Mouse (Mus musculus) embryonic facial prominence, embryonic 15.5 days (tissue): ENCODE results near the gene Il17re. TPM values are rescaled to one million over a fixed set of nuclear protein-coding genes. Genes with fewer than 3 reads are reported as not detected.

Source experiments
- ATAC-seq: fragments of 200-750 bp; cut with Nextera tagmentation; 2 replicates; pipeline ENCODE4 v1.8.0; 2017; ENCODE audit warnings: low read depth, moderate TSS enrichment; ENCODE audit not compliant: insufficient number of reproducible peaks, low FRiP score, low TSS enrichment
- H3K27ac ChIP-seq: fragments of 300-500 bp; sonication (generic); replicated peaks from 2 replicates; pipeline ENCODE4 v1.5.1; 2015; ENCODE audit warnings: mild to moderate bottlenecking, inconsistent platforms
- H3K27me3 ChIP-seq: fragments of 300-500 bp; sonication (generic); 2 replicates; pipeline ENCODE4 v1.6.1; 2015; ENCODE audit warnings: inconsistent platforms
- H3K36me3 ChIP-seq: fragments of 300-500 bp; sonication (generic); 2 replicates; pipeline ENCODE4 v1.6.1; 2015; ENCODE audit warnings: mild to moderate bottlenecking, inconsistent platforms
- H3K4me1 ChIP-seq: fragments of 300-500 bp; sonication (generic); 2 replicates; pipeline ENCODE4 v1.6.1; 2015; ENCODE audit warnings: inconsistent platforms
- H3K4me2 ChIP-seq: fragments of 300-500 bp; sonication (generic); replicated peaks from 2 replicates; pipeline ENCODE4 v1.6.1; 2015; ENCODE audit warnings: mild to moderate bottlenecking, inconsistent platforms
- H3K4me3 ChIP-seq: fragments of 300-500 bp; sonication (generic); replicated peaks from 2 replicates; pipeline ENCODE4 v1.5.1; 2015; ENCODE audit warnings: mild to moderate bottlenecking, inconsistent platforms
- H3K9ac ChIP-seq: fragments of 300-500 bp; sonication (generic); 2 replicates; pipeline ENCODE4 v1.6.1; 2015; ENCODE audit warnings: inconsistent platforms
- H3K9me3 ChIP-seq: fragments of 300-500 bp; sonication (generic); replicated peaks from 2 replicates; pipeline ENCODE4 v1.6.1; 2016; ENCODE audit warnings: inconsistent platforms
- WGBS: fragments of 180-500 bp; shearing (Covaris S2); methylation state at CpG from one replicate; pipeline ENCODE4 v1.1.7; 2015; 5-methylcytosine and 5-hydroxymethylcytosine counted together
- polyA plus RNA-seq: library from polyadenylated mRNA; unstranded; fragments of >200 nt; fragmentation: Nextera tagmentation; extraction: Ambion mirVana; gene quantifications from 2 replicates; pipeline ENCODE4 v1.2.1, GENCODE M21; 2015

The Il17re gene
- polyA plus RNA-seq, 1 experiment from 2014 or later, result 11.7 TPM

DNA sequence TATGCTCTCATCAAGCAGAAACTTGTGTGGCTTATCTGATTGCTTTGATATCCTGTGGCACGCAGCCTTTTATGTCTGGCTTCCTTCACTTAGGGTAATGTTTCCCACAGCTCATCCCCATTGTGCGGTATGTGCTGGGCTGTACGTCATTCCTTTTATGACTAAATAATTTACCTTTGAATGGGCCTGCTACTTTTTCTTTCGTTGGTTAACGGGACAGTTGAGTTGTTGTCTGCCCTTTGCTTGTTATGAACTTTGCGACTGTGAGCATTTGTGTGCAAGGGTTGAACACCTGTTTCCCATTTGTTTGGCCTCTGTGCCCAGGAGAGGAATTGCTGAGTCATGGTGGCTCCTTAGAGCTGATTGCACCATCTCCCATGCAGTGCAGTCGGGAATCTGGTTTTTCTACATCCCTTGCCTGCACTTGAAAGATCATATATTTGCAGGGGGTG lies 28.9 kb downstream of the Il17re start:
- no peak for ATAC-seq
- Histone ChIP-seq H3K27me3 (peaks cover 10% of the 10 kb centered on the region), H3K9me3 (no peaks in the 10 kb centered on the region), H3K36me3 (0 out of 2 replicates have a peak, but pooled peaks cover 5% of the 10 kb centered on the region), H3K4me2 (no peak overlapping the region), H3K9ac (no peak overlapping the region), H3K4me3 (no peak overlapping the region), H3K27ac (peak overlapping the region; percentile 34), H3K4me1 (peaks cover 31% of the 10 kb centered on the region)
- 12% methylated on average over 7 of the region's 7 CpGs for WGBS

DNA sequence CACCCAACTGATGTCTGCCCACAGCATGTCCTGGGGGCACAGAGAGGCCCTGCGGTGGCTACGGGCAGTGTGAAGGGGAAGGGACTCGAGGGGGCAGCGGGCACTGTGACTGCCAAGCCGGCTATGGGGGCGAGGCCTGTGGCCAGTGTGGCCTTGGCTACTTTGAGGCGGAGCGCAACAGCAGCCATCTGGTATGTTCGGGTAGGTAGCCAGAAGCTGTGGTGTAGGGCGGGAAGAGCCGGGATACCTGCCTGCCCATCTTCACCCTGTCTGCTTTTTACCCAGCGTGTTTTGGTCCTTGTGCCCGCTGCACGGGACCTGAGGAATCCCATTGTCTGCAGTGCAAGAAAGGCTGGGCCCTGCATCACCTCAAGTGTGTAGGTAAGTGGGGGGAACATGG lies 31.1 kb downstream of the Il17re start:
- WGBS, result 90% methylated on average over 14 of the region's 14 CpGs

GRCm38 (mm10) chr6:113492101-113492864 lies 34.0 kb downstream of the Il17re start:
- ATAC-seq, result no peak
- H3K27ac ChIP-seq, result no peak overlapping the region
- H3K4me3 ChIP-seq, result no peak overlapping the region
- peaks cover 21% of the 10 kb centered on the region for H3K4me1 ChIP-seq
- H3K9ac ChIP-seq, result no peak overlapping the region
- H3K36me3 ChIP-seq, result 0 out of 2 replicates have a peak, but pooled peaks cover 5% of the 10 kb centered on the region
- no peaks in the 10 kb centered on the region for H3K9me3 ChIP-seq
- H3K27me3 ChIP-seq, result peaks cover 15% of the 10 kb centered on the region
- WGBS, result 75% methylated on average over 24 of the region's 24 CpGs
- H3K4me2 ChIP-seq, result no peak overlapping the region

More for the DNA sequence above, 31.1 kb downstream of the Il17re start:
- ATAC-seq, result no peak
- Histone ChIP-seq H3K9ac (no peak overlapping the region), H3K4me3 (no peak overlapping the region), H3K27me3 (no peaks in the 10 kb centered on the region), H3K27ac (no peak overlapping the region), H3K4me1 (peaks cover 18% of the 10 kb centered on the region), H3K4me2 (no peak overlapping the region), H3K36me3 (0 out of 2 replicates have a peak, but pooled peaks cover 5% of the 10 kb centered on the region), H3K9me3 (no peaks in the 10 kb centered on the region)

DNA sequence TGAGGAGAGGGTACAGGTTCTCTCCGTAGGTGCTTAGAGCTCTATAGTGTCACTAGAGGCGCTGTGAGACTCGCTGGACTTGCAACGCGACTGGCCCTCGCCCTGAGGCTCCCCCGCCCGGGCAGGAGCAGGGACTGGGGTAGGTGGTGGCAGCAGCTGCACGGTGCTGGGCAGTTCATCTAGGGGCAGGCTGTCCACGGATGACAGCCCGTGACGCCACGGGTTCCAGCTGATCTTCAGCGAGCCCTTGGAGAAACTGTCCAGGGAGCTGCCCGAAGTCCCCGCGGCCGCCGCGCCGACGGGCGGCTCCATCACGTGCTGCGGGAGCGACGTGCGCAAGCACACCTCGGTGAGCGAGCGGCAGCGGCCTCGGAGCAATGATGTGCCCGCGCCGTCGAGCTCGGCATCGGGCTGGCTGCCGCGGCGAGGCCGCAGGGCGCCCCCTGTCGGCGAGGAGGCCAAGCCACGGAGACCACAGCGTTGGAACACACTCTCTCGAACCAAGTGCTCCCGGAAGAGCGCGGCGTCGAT lies 36.0 kb downstream of the Il17re start:
- no peak overlapping the region for H3K27ac ChIP-seq
- 0 out of 2 replicates have a peak, but pooled peaks cover 5% of the 10 kb centered on the region for H3K36me3 ChIP-seq
- H3K27me3 ChIP-seq, result peaks cover 15% of the 10 kb centered on the region
- peak overlapping the region; percentile 51 for H3K4me3 ChIP-seq
- WGBS, result under 1% methylated on average over 54 of the region's 54 CpGs
- peak overlapping the region; percentile 75 for H3K4me2 ChIP-seq
- H3K9me3 ChIP-seq, result no peaks in the 10 kb centered on the region
- H3K4me1 ChIP-seq, result peaks cover 13% of the 10 kb centered on the region
- peak; percentile 69 for ATAC-seq
- peak overlapping the region; percentile 10; the same call in 1 of the 2 replicates for H3K9ac ChIP-seq

GRCm38 (mm10) chr6:113495071-113495675 lies 36.9 kb downstream of the Il17re start:
- WGBS, result 50% methylated on average over 28 of the region's 28 CpGs
- no peak overlapping the region for H3K27ac ChIP-seq
- H3K36me3 ChIP-seq, result no peaks in the 10 kb centered on the region
- no peaks in the 10 kb centered on the region for H3K9me3 ChIP-seq
- H3K9ac ChIP-seq, result peak overlapping the region; percentile 10
- ATAC-seq, result no peak
- peaks cover 15% of the 10 kb centered on the region for H3K27me3 ChIP-seq
- H3K4me2 ChIP-seq, result peak overlapping the region; percentile 75
- H3K4me3 ChIP-seq, result peak overlapping the region; percentile 51
- peaks cover 13% of the 10 kb centered on the region for H3K4me1 ChIP-seq

DNA sequence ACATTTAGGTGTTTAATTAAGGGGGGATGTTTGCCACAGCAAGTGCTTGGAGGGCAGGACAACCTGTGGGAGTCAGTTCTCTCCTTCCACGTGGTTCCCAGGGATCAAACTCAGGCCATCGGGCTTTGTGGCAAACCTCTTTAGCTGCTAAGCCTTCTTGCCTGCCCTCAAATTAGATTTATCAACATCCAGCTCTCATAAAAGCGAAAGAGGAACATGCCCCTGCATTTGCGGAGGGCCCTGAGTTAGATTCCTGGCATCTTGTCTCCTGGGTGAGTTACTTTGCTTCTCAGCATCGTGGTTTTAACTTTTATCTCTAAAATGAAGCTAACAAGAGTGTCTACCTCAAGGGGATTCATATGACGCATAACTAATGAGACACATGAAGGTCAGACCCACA lies 41.1 kb downstream of the Il17re start:
- no peak overlapping the region for H3K27ac ChIP-seq
- no peak overlapping the region for H3K4me3 ChIP-seq
- peaks cover 20% of the 10 kb centered on the region for H3K4me1 ChIP-seq
- ATAC-seq, result no peak
- no peaks in the 10 kb centered on the region for H3K36me3 ChIP-seq
- H3K27me3 ChIP-seq, result peaks cover 29% of the 10 kb centered on the region
- 60% methylated on average over 6 of the region's 6 CpGs for WGBS
- no peaks in the 10 kb centered on the region for H3K9me3 ChIP-seq
- no peak overlapping the region for H3K9ac ChIP-seq
- no peak overlapping the region for H3K4me2 ChIP-seq

DNA sequence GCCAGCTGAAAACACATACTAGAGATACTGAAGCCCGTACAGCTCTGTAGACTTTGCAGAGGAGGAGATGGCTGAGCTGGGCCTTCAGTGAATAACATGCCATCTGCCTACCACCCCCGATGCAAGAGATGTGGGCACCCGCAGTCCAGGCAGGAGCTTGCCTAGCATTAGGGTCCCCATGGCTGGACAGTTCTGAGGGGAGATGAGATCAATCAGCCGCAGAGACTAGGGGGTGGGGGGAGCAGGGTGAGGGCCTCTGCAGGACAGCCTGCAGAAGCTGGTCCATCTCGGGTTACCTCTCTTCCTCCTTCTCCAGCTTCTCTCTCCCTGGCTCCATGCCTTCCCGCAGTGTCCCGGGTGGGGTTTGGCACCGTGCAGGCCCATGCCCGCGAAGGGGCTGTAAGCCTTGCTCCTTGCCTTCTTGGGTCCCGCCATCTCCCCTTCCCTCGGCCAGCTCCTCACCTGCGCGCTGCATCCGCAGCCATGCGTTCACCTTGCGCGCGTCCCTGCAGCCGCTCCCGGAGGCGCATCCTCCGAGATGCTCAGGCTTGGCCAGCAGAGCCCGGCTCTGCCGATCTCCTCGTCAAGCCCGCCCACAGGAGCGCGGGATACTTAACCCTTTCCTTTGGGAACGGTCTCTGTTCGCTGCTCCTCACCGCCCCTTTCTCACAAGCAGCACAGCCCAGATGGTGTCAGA lies 43.3 kb downstream of the Il17re start, which contains the start of gene Prrt3:
Gene Prrt3 (minus strand): TSS at position 544 of the 697 bp plus-strand sequence.
- Histone ChIP-seq H3K4me3 (peak within 1 kb of the TSS; percentile 47), H3K4me1 (peaks cover 11% of the 10 kb centered on the region), H3K27me3 (peaks cover 15% of the 10 kb centered on the region), H3K27ac (no peak within 1 kb of the TSS), H3K9ac (0 out of 2 replicates have a peak within 1 kb of the TSS, but pooled peaks have one; percentile 9), H3K9me3 (no peaks in the 10 kb centered on the region), H3K4me2 (peak within 1 kb of the TSS; percentile 77), H3K36me3 (no peaks in the 10 kb centered on the region)
- ATAC-seq, result peak; percentile 64
- 1% methylated on average over 32 of the region's 32 CpGs for WGBS

DNA sequence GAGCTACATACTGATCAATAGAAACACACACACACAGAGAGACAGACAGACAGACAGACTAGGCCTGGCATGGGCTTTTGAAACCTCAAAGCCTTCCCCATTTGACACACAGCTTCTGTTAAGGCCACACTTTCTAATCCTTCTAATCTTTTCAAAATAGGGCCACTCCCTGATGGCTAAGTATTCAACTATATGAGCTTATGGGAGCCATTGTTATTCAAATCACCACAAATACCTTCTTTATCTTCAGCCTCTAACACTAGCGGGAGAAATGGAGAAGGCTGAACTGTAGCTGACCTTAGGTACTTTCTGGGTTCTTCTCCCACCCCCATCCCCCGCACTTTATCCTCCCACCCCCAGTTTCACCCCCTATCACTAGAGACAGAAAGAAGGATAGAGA lies 44.5 kb downstream of the Il17re start:
- peaks cover 15% of the 10 kb centered on the region for H3K27me3 ChIP-seq
- no peaks in the 10 kb centered on the region for H3K9me3 ChIP-seq
- no peaks in the 10 kb centered on the region for H3K36me3 ChIP-seq
- H3K4me1 ChIP-seq, result peaks cover 11% of the 10 kb centered on the region
- no peak overlapping the region for H3K27ac ChIP-seq
- no peak overlapping the region for H3K4me2 ChIP-seq
- ATAC-seq, result no peak
- no peak overlapping the region for H3K9ac ChIP-seq
- 76% methylated on average over 2 of the region's 2 CpGs for WGBS
- H3K4me3 ChIP-seq, result no peak overlapping the region

DNA sequence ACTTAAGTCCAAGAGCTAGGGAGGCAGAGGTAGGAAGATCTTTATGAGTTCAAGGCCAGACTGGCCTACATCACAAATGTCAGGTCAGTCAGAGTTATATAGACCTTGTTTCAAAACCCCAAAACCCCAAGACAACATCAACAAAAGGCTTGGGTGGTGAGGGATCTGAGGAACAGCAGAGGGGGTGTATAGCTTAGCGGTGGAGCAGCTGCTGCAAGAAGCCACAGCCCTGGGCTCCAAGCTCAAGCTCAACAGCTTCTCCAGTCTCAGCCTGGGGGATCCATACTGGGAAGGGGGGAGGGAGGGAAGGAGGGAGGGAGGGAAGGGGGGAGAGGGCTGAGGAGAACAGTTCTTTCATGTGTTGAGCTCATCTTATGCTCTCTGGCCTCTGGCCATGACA lies 47.4 kb downstream of the Il17re start:
- no peak for ATAC-seq
- peaks cover 11% of the 10 kb centered on the region for H3K4me1 ChIP-seq
- peaks cover 12% of the 10 kb centered on the region for H3K27me3 ChIP-seq
- WGBS, result 55% methylated on average over 1 of the region's 1 CpGs
- H3K36me3 ChIP-seq, result no peaks in the 10 kb centered on the region
- H3K9ac ChIP-seq, result no peak overlapping the region
- H3K4me3 ChIP-seq, result no peak overlapping the region
- no peak overlapping the region for H3K27ac ChIP-seq
- H3K4me2 ChIP-seq, result no peak overlapping the region
- no peaks in the 10 kb centered on the region for H3K9me3 ChIP-seq

DNA sequence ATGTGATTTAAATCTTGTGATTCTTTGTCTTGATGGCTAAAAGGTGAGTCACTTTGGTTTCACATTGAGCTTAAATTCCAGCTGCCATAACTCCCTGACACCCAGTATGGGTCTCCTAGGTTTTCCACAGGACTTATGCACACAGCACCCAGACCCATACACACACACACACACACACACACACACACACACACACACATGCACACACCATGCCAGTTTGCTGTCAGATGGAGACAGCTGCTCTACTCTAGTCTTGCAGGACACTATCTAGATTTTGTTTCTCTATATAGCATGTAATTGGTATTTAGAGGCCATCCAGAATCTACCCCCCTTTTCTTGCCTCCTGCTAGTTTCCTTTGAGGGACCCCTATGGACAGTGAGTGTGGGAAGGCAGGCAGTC lies 48.8 kb downstream of the Il17re start:
- no peak overlapping the region for H3K4me2 ChIP-seq
- H3K9ac ChIP-seq, result no peak overlapping the region
- H3K27ac ChIP-seq, result no peak overlapping the region
- 0 out of 2 replicates have a peak, but pooled peaks cover 5% of the 10 kb centered on the region for H3K36me3 ChIP-seq
- ATAC-seq, result no peak
- H3K4me3 ChIP-seq, result no peak overlapping the region
- H3K27me3 ChIP-seq, result no peaks in the 10 kb centered on the region
- no peaks in the 10 kb centered on the region for H3K9me3 ChIP-seq
- H3K4me1 ChIP-seq, result no peaks in the 10 kb centered on the region
